Mouse (Mus musculus) stomach, embryonic 14.5 days (tissue): ENCODE measurements around the gene Cldn5. TPM values are rescaled to one million over a fixed set of nuclear protein-coding genes. Genes with fewer than 3 reads are reported as not detected.

Source experiments
- ATAC-seq: fragments of 200-750 bp; cut with Nextera tagmentation; 2 replicates; pipeline ENCODE4 v1.8.0; 2017; ENCODE audit warnings: low read depth, moderate TSS enrichment; ENCODE audit not compliant: insufficient number of reproducible peaks, insufficient read depth, low FRiP score
- H3K27ac ChIP-seq: fragments of 300-500 bp; sonication (generic); 2 replicates; pipeline ENCODE4 v1.5.1; 2014; ENCODE audit warnings: mild to moderate bottlenecking, low read length, moderate library complexity, mixed read lengths
- H3K27me3 ChIP-seq: fragments of 300-500 bp; sonication (generic); 2 replicates; pipeline ENCODE4 v1.6.1; 2014; ENCODE audit warnings: low read length, control low read depth, mixed read lengths; ENCODE audit not compliant: control insufficient read depth, insufficient read depth
- H3K36me3 ChIP-seq: fragments of 300-500 bp; sonication (generic); 2 replicates; pipeline ENCODE4 v1.6.1; 2014; ENCODE audit warnings: mild to moderate bottlenecking, control low read depth, low read length, moderate library complexity, mixed read lengths; ENCODE audit not compliant: control insufficient read depth, insufficient read depth
- H3K4me1 ChIP-seq: fragments of 300-500 bp; sonication (generic); 2 replicates; pipeline ENCODE4 v1.6.1; 2014; ENCODE audit warnings: low read length, control low read depth, mixed read lengths; ENCODE audit not compliant: control insufficient read depth, insufficient read depth
- H3K4me2 ChIP-seq: fragments of 300-500 bp; sonication (generic); replicated peaks from 2 replicates; pipeline ENCODE4 v1.6.1; 2014; ENCODE audit warnings: low read depth, low read length, control low read depth
- H3K4me3 ChIP-seq: fragments of 300-500 bp; sonication (generic); 2 replicates; pipeline ENCODE4 v1.5.1; 2014; ENCODE audit warnings: low read depth, low read length, control low read depth
- H3K9ac ChIP-seq: fragments of 300-500 bp; sonication (generic); replicated peaks from 2 replicates; pipeline ENCODE4 v1.6.1; 2014; ENCODE audit warnings: low read depth, mild to moderate bottlenecking, control low read depth, low read length, moderate library complexity, mixed read lengths
- H3K9me3 ChIP-seq: fragments of 300-500 bp; sonication (generic); 2 replicates; pipeline ENCODE4 v1.6.1; 2016; ENCODE audit warnings: low read depth, low read length, control low read depth; ENCODE audit not compliant: control insufficient read depth
- WGBS: fragments of 180-500 bp; shearing (Covaris S2); extraction: QIAGEN DNeasy Blood & Tissue Kit; methylation state at CpG from one replicate; pipeline ENCODE4 v1.1.7; 2014; 5-methylcytosine and 5-hydroxymethylcytosine counted together
- polyA plus RNA-seq: library from polyadenylated mRNA; unstranded; fragments of >200 nt; fragmentation: Nextera tagmentation; extraction: Ambion mirVana; gene quantifications from 2 replicates; pipeline ENCODE4 v1.2.1, GENCODE M21; 2014

Cldn5 gene
- polyA plus RNA-seq, 1 experiment from 2014 or later = 15.5 TPM

- Histone ChIP-seq H3K4me3 (no peak overlapping the region), H3K27ac (no peak overlapping the region), H3K36me3 (peaks cover 48% of the 10 kb centered on the region), H3K4me2 (no peak overlapping the region), H3K9me3 (no peaks in the 10 kb centered on the region), H3K4me1 (no peaks in the 10 kb centered on the region), H3K9ac (no peak overlapping the region), H3K27me3 (no peaks in the 10 kb centered on the region)
- WGBS = 89% methylated on average over 7 of the region's 7 CpGs
- no peak for ATAC-seq
These were observed 20.0 kb downstream of the Cldn5 start for GRCm38 (mm10) chr16:18796645-18797044.

GRCm38 (mm10) chr16:18798151-18798550, 21.5 kb downstream of the Cldn5 start:
- no peak overlapping the region for H3K9ac ChIP-seq
- no peaks in the 10 kb centered on the region for H3K27me3 ChIP-seq
- no peak overlapping the region for H3K27ac ChIP-seq
- 89% methylated on average over 5 of the region's 5 CpGs for WGBS
- no peak overlapping the region for H3K4me3 ChIP-seq
- ATAC-seq = no peak
- no peaks in the 10 kb centered on the region for H3K9me3 ChIP-seq
- peaks cover 46% of the 10 kb centered on the region for H3K36me3 ChIP-seq
- no peaks in the 10 kb centered on the region for H3K4me1 ChIP-seq
- no peak overlapping the region for H3K4me2 ChIP-seq

DNA sequence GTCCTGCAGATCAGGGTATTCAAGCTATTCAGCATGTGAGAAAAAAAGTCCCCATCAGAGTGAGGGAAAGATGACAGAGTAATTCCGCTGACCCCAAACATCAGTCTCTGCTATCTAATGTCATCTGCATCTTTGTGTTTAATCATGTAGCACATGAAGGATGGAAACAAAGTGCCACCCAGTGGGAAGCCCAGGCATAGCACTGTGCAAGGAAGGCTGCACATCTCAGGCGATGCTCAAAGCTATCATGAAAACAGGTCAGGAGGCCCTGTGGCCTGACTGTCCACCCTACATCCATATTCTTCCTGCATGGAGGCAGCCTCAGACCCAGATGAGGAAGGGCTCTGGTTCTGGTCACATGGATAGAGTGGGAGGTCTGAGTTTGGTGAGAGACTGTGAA, 22.2 kb downstream of the Cldn5 start:
- no peak overlapping the region for H3K9ac ChIP-seq
- WGBS = 82% methylated on average over 2 of the region's 2 CpGs
- no peak for ATAC-seq
- H3K4me2 ChIP-seq = no peak overlapping the region
- H3K9me3 ChIP-seq = no peaks in the 10 kb centered on the region
- no peaks in the 10 kb centered on the region for H3K27me3 ChIP-seq
- no peak overlapping the region for H3K27ac ChIP-seq
- H3K36me3 ChIP-seq = peaks cover 43% of the 10 kb centered on the region
- no peaks in the 10 kb centered on the region for H3K4me1 ChIP-seq
- H3K4me3 ChIP-seq = no peak overlapping the region

GRCm38 (mm10) chr16:18805746-18806145, 29.1 kb downstream of the Cldn5 start:
- WGBS = 90% methylated on average over 2 of the region's 2 CpGs

DNA sequence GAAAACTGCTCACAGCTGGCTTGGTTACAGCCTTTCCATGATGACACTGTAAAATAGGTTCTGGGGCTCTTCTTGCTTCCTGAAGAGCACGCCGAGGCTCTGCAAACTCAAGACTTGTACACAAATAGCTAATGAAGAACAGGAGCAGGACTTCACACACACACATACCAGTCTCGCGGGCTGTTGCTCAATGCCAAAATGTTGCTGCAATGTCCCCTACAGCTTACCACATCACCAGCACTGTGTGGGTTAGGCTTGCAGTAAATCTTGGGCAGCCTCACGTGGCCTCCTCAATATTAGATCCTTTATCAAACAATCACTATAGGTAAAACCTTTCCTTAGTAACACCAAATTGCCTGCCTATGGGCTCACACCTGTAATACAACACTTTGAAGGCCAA, 32.4 kb downstream of the Cldn5 start:
- no peak overlapping the region for H3K4me2 ChIP-seq
- H3K27ac ChIP-seq = no peak overlapping the region
- no peaks in the 10 kb centered on the region; the same call in 1 of the 2 replicates for H3K4me1 ChIP-seq
- H3K27me3 ChIP-seq = no peaks in the 10 kb centered on the region
- no peak for ATAC-seq
- H3K9me3 ChIP-seq = no peaks in the 10 kb centered on the region
- peaks cover 19% of the 10 kb centered on the region for H3K36me3 ChIP-seq
- 89% methylated on average over 5 of the region's 5 CpGs for WGBS
- no peak overlapping the region for H3K4me3 ChIP-seq
- H3K9ac ChIP-seq = no peak overlapping the region

More at GRCm38 (mm10) chr16:18805746-18806145, 29.1 kb downstream of the Cldn5 start:
- no peak for ATAC-seq
- H3K4me1 ChIP-seq = no peaks in the 10 kb centered on the region
- H3K36me3 ChIP-seq = peaks cover 20% of the 10 kb centered on the region
- no peaks in the 10 kb centered on the region for H3K9me3 ChIP-seq
- no peaks in the 10 kb centered on the region for H3K27me3 ChIP-seq
- no peak overlapping the region for H3K27ac ChIP-seq
- H3K9ac ChIP-seq = no peak overlapping the region
- no peak overlapping the region for H3K4me3 ChIP-seq
- H3K4me2 ChIP-seq = no peak overlapping the region

- H3K9me3 ChIP-seq = no peaks in the 10 kb centered on the region
- 8% methylated on average over 5 of the region's 5 CpGs for WGBS
- H3K4me3 ChIP-seq = peak overlapping the region; percentile 77
- ATAC-seq = peak; percentile 16; the same call in 1 of the 2 replicates
- peaks cover 23% of the 10 kb centered on the region for H3K36me3 ChIP-seq
- H3K9ac ChIP-seq = peak overlapping the region; percentile 56
- H3K4me1 ChIP-seq = no peaks in the 10 kb centered on the region; the same call in 1 of the 2 replicates
- H3K27ac ChIP-seq = no peak overlapping the region
- no peaks in the 10 kb centered on the region for H3K27me3 ChIP-seq
- peak overlapping the region; percentile 66 for H3K4me2 ChIP-seq
These were observed 34.4 kb downstream of the Cldn5 start for GRCm38 (mm10) chr16:18811032-18811431.

GRCm38 (mm10) chr16:18811468-18812384, 35.1 kb downstream of the Cldn5 start, which contains the start of the genes Ufd1 and Cdc45:
Gene Ufd1, plus strand, starts transcription at chr16:18811779.
Gene Cdc45, minus strand, starts transcription at chr16:18811987.
- ATAC-seq = peak; percentile 97
- Histone ChIP-seq H3K9me3 (no peaks in the 10 kb centered on the region), H3K36me3 (peaks cover 27% of the 10 kb centered on the region), H3K4me2 (peak within 1 kb of the TSS; percentile 78), H3K4me3 (peak within 1 kb of the TSS; percentile 77), H3K4me1 (no peaks in the 10 kb centered on the region; the same call in 1 of the 2 replicates), H3K9ac (peak within 1 kb of the TSS; percentile 77), H3K27me3 (no peaks in the 10 kb centered on the region), H3K27ac (peak within 1 kb of the TSS; percentile 78)
- WGBS = under 1% methylated on average over 42 of the region's 42 CpGs

- Histone ChIP-seq H3K36me3 (peaks cover 35% of the 10 kb centered on the region), H3K9me3 (no peaks in the 10 kb centered on the region), H3K9ac (peak overlapping the region; percentile 77), H3K4me2 (peak overlapping the region; percentile 78), H3K27ac (peak overlapping the region; percentile 78), H3K4me3 (peak overlapping the region; percentile 77), H3K27me3 (no peaks in the 10 kb centered on the region), H3K4me1 (no peaks in the 10 kb centered on the region; the same call in 1 of the 2 replicates)
- ATAC-seq = 0 out of 2 replicates have a peak, but pooled peaks have one; percentile 9
- 1% methylated on average over 31 of the region's 31 CpGs for WGBS
These were observed 35.8 kb downstream of the Cldn5 start for GRCm38 (mm10) chr16:18812385-18812910.
